Mouse (Mus musculus): Measurements from ENCODE around the gene Rcor1. TPM values are rescaled to one million over a fixed set of nuclear protein-coding genes. Genes with fewer than 3 reads are reported as not detected.
A peak's percentile ranks its signal among the peaks of the same experiment; 100 is the strongest.

The Rcor1 gene
- polyA plus RNA-seq, 1 experiment from 2014 or later = 3.6 TPM

DNA sequence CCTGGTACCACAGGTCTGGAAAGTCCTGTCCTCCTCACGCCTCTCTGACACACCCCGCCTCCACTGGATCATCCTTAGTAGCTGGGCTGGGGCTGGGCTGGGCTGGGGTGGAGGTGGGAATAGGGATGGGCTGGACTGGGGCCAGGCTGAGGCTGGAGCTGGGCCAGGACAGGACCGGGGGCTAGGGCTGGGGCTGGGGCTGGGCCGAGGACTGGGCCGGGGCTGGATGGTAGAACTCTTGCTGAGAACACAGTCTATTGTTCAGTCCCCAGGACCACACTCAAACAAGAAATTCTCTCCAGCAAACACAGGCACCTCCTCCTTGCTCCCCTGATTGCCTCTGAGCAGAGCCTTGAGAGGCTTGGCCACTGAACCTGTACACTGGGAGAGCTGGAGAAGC is 32.8 kb upstream of the Rcor1 start:
- Histone ChIP-seq H3K4me1 (ENCODE audit: insufficient read depth) (peaks cover 25% of the 10 kb centered on the region), H3K27me3 (ENCODE audit: insufficient read depth, low read length) (no peaks in the 10 kb centered on the region), H3K36me3 (replicated peaks; ENCODE audit: insufficient read depth, low read length) (no peaks in the 10 kb centered on the region), H3K4me2 (ENCODE audit: low read depth, low read length) (no peak overlapping the region), H3K27ac (ENCODE audit: low read depth) (peak overlapping the region; percentile 29; the same call in 1 of the 2 replicates), H3K4me3 (ENCODE audit: low read depth, low read length) (no peak overlapping the region), H3K9me3 (ENCODE audit: low read length) (no peaks in the 10 kb centered on the region), H3K9ac (replicated peaks) (no peak overlapping the region)
- TF ChIP-seq EP300 (IDR thresholded peaks at IDR 0.05; ENCODE audit: low read depth) = no peak
- no peak for TF ChIP-seq CTCF (IDR thresholded peaks at IDR 0.05; ENCODE audit: low read depth)
- no peak for ATAC-seq
- no peak for DNase-seq
- 85% methylated on average over 5 of the region's 5 CpGs for WGBS (ENCODE audit: insufficient replicate concordance)

- Histone ChIP-seq H3K27ac (ENCODE audit: low read depth) (peak overlapping the region; percentile 1), H3K4me1 (ENCODE audit: insufficient read depth) (peaks cover 25% of the 10 kb centered on the region), H3K4me3 (ENCODE audit: low read depth, low read length) (no peak overlapping the region), H3K36me3 (replicated peaks; ENCODE audit: insufficient read depth, low read length) (no peaks in the 10 kb centered on the region), H3K9ac (replicated peaks) (no peak overlapping the region), H3K9me3 (ENCODE audit: low read length) (no peaks in the 10 kb centered on the region), H3K27me3 (ENCODE audit: insufficient read depth, low read length) (no peaks in the 10 kb centered on the region), H3K4me2 (ENCODE audit: low read depth, low read length) (no peak overlapping the region)
- DNase-seq (peak; percentile 68), ATAC-seq (peak; percentile 82)
- no peak for TF ChIP-seq CTCF (IDR thresholded peaks at IDR 0.05; ENCODE audit: low read depth)
- TF ChIP-seq EP300 (IDR thresholded peaks at IDR 0.05; ENCODE audit: low read depth) = no peak
- 35% methylated on average over 14 of the region's 14 CpGs for WGBS (ENCODE audit: insufficient replicate concordance)
These were observed 31.7 kb upstream of the Rcor1 start for GRCm38 (mm10) chr12:111007134-111008103.

- DNase-seq (no peak), ATAC-seq (no peak)
- no peaks in the 10 kb centered on the region for H3K27me3 ChIP-seq (ENCODE audit: insufficient read depth, low read length)
- no peak overlapping the region for H3K9ac ChIP-seq (replicated peaks)
- H3K4me2 ChIP-seq (ENCODE audit: low read depth, low read length) = no peak overlapping the region
- peak overlapping the region; percentile 31 for H3K27ac ChIP-seq (ENCODE audit: low read depth)
- TF ChIP-seq CTCF (IDR thresholded peaks at IDR 0.05; ENCODE audit: low read depth) = no peak
- TF ChIP-seq EP300 (IDR thresholded peaks at IDR 0.05; ENCODE audit: low read depth) = no peak
- H3K9me3 ChIP-seq (ENCODE audit: low read length) = peaks cover 3% of the 10 kb centered on the region; the same call in 1 of the 2 replicates
- H3K4me1 ChIP-seq (ENCODE audit: insufficient read depth) = peaks cover 25% of the 10 kb centered on the region
- H3K36me3 ChIP-seq (replicated peaks; ENCODE audit: insufficient read depth, low read length) = no peaks in the 10 kb centered on the region
- WGBS (ENCODE audit: insufficient replicate concordance) = 64% methylated on average over 11 of the region's 11 CpGs
- H3K4me3 ChIP-seq (ENCODE audit: low read depth, low read length) = no peak overlapping the region
These were observed 30.4 kb upstream of the Rcor1 start for GRCm38 (mm10) chr12:111008500-111009490.

DNA sequence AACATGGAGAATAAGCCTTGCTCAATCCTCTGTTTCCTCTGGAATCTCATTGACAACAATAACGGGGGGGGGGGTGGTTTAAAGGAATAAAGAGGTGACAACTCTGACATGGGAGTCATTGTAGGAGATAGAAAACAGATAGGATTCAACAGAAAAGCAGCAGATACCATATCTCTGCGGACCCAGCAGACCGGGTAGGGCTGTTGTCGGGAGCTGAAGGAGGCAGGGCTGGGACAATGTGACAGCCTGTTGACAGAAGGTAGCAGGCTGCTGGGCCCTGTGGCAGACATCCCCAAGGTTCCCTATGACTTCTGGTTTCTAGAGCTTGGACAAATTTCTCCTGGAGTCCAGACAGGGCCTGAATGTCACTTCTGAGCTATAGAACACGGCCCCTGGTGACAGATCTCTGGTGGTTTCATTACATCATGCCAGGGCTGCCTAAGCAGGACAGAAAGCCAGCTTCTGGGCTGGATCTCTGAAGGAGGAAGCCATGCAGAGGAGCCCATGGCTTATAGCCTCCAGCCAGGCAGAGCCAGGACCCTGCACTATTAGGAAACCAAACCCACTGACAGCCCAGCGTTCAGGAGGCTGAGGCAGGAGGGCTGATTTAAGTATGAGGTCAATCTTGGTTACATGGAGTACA is 29.4 kb upstream of the Rcor1 start:
- H3K27ac ChIP-seq (ENCODE audit: low read depth) = peak overlapping the region; percentile 59

DNA sequence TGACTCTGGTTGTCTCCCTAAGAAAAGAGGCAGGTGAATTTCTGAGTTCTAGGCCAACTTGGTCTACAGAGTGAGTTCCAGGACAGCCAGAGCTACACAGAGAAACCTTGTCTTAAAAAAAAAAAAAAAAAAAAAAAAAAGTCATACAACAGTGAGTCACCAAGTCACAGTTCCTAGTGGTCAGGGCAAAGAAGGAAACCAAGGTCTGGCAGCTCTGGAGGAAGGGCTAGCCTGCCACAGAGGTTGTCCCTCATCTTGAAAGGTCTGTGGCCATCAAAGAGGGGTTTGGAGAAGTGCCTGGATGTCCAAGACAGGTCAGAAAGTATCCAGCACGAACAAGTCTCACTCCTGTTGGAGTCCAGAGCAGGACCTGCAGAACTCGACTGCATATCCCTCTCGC is 22.3 kb upstream of the Rcor1 start:
- no peak; the same call in 1 of the 2 replicates for ATAC-seq
- TF ChIP-seq CTCF (IDR thresholded peaks at IDR 0.05; ENCODE audit: low read depth) (no peak), EP300 (IDR thresholded peaks at IDR 0.05; ENCODE audit: low read depth) (no peak)
- 73% methylated on average over 3 of the region's 3 CpGs for WGBS (ENCODE audit: insufficient replicate concordance)

More for the DNA sequence above, 29.4 kb upstream of the Rcor1 start:
- H3K9ac ChIP-seq (replicated peaks) = no peak overlapping the region
- H3K9me3 ChIP-seq (ENCODE audit: low read length) = peaks cover 3% of the 10 kb centered on the region; the same call in 1 of the 2 replicates
- no peaks in the 10 kb centered on the region for H3K36me3 ChIP-seq (replicated peaks; ENCODE audit: insufficient read depth, low read length)
- no peak for TF ChIP-seq CTCF (IDR thresholded peaks at IDR 0.05; ENCODE audit: low read depth)
- no peak for TF ChIP-seq EP300 (IDR thresholded peaks at IDR 0.05; ENCODE audit: low read depth)
- 41% methylated on average over 6 of the region's 6 CpGs for WGBS (ENCODE audit: insufficient replicate concordance)
- no peak overlapping the region for H3K4me3 ChIP-seq (ENCODE audit: low read depth, low read length)
- peaks cover 25% of the 10 kb centered on the region for H3K4me1 ChIP-seq (ENCODE audit: insufficient read depth)
- H3K4me2 ChIP-seq (ENCODE audit: low read depth, low read length) = no peak overlapping the region
- ATAC-seq = no peak
- no peaks in the 10 kb centered on the region for H3K27me3 ChIP-seq (ENCODE audit: insufficient read depth, low read length)
- no peak for DNase-seq

More for the DNA sequence above, 22.3 kb upstream of the Rcor1 start:
- H3K4me3 ChIP-seq (ENCODE audit: low read depth, low read length) = no peak overlapping the region
- H3K36me3 ChIP-seq (replicated peaks; ENCODE audit: insufficient read depth, low read length) = no peaks in the 10 kb centered on the region
- H3K4me1 ChIP-seq (ENCODE audit: insufficient read depth) = no peaks in the 10 kb centered on the region
- no peaks in the 10 kb centered on the region for H3K27me3 ChIP-seq (ENCODE audit: insufficient read depth, low read length)
- no peak overlapping the region for H3K9ac ChIP-seq (replicated peaks)
- no peak overlapping the region for H3K27ac ChIP-seq (ENCODE audit: low read depth)
- peaks cover 3% of the 10 kb centered on the region; the same call in 1 of the 2 replicates for H3K9me3 ChIP-seq (ENCODE audit: low read length)
- no peak overlapping the region for H3K4me2 ChIP-seq (ENCODE audit: low read depth, low read length)
- DNase-seq = no peak

Data from liver, postnatal 0 days (tissue).